Mouse (Mus musculus): ENCODE results near the gene Thumpd2.

GRCm38 (mm10) chr17:81098444-81098843, 33.6 kb upstream of the Thumpd2 start:
- TF ChIP-seq CTCF (IDR thresholded peaks at IDR 0.05; ENCODE audit: low read depth, low read length) (no peak), POLR2A (IDR thresholded peaks at IDR 0.05; ENCODE audit: borderline replicate concordance, low read depth, low read length) (no peak)
